ENCODE assay signal across 7 mouse cellular contexts in genomic region chr6:52640224-52640712, GRCm38 (mm10). TPM values are rescaled to one million over a fixed set of nuclear protein-coding genes. Genes with fewer than 3 reads are reported as not detected.
DNase-seq lines count a peak whose midpoint lies in the region; ATAC-seq lines count a peak whose summit lies in the region.

Hibadh (minus strand) TSS chr6:52640389.

- H3K36me3 ChIP-seq in embryonic facial prominence, embryonic 11.5 days (replicated peaks; ENCODE audit: control insufficient read depth, insufficient read depth, low read depth, low read length) = no peaks in the 10 kb centered on the region
- no peaks in the 10 kb centered on the region for H3K36me3 ChIP-seq in limb, embryonic 10.5 days
- no peaks in the 10 kb centered on the region for H3K36me3 ChIP-seq in midbrain, embryonic 13.5 days

- H3K9ac ChIP-seq in embryonic facial prominence, embryonic 11.5 days (replicated peaks; ENCODE audit: low read length) = peak within 1 kb of the TSS; percentile 84
- peak within 1 kb of the TSS; percentile 76 for H3K9ac ChIP-seq in midbrain, embryonic 13.5 days (replicated peaks)

- no peaks in the 10 kb centered on the region for H3K9me3 ChIP-seq in embryonic facial prominence, embryonic 11.5 days (replicated peaks; ENCODE audit: control insufficient read depth, low read length)
- no peaks in the 10 kb centered on the region for H3K9me3 ChIP-seq in limb, embryonic 10.5 days (replicated peaks)
- no peaks in the 10 kb centered on the region for H3K9me3 ChIP-seq in midbrain, embryonic 13.5 days

- ATAC-seq in embryonic facial prominence, embryonic 11.5 days (replicated peaks; ENCODE audit: insufficient number of reproducible peaks, low FRiP score, low TSS enrichment, low read depth) = peak; percentile 99
- ATAC-seq in granulocyte monocyte progenitor cell, adult 5-6 weeks (replicated peaks; ENCODE audit: poor library complexity, severe bottlenecking) = peak; percentile 97
- ATAC-seq in midbrain, embryonic 13.5 days = peak; percentile 100

- under 1% methylated on average over 26 of the region's 34 CpGs for whole genome bisulfite sequencing in embryonic facial prominence, embryonic 11.5 days
- under 1% methylated on average over 34 of the region's 34 CpGs for WGBS in limb, embryonic 10.5 days
- WGBS in midbrain, embryonic 13.5 days = under 1% methylated on average over 34 of the region's 34 CpGs

- H3K27ac ChIP-seq in embryonic facial prominence, embryonic 11.5 days (replicated peaks; ENCODE audit: low read depth, low read length) = peak within 1 kb of the TSS; percentile 29
- peak within 1 kb of the TSS; percentile 90 for H3K27ac ChIP-seq in limb, embryonic 10.5 days
- peak within 1 kb of the TSS; percentile 51 for H3K27ac ChIP-seq in midbrain, embryonic 13.5 days

- H3K4me3 ChIP-seq in embryonic facial prominence, embryonic 11.5 days (ENCODE audit: low read depth, low read length) = peak within 1 kb of the TSS; percentile 82
- H3K4me3 ChIP-seq in limb, embryonic 10.5 days = peak within 1 kb of the TSS; percentile 78
- H3K4me3 ChIP-seq in midbrain, embryonic 13.5 days (replicated peaks) = peak within 1 kb of the TSS; percentile 65

- peak within 1 kb of the TSS; percentile 81 for H3K4me2 ChIP-seq in embryonic facial prominence, embryonic 11.5 days (ENCODE audit: low read depth, low read length)
- H3K4me2 ChIP-seq in midbrain, embryonic 13.5 days (replicated peaks) = peak within 1 kb of the TSS; percentile 70

- DNase-seq in adrenal gland, postnatal 14 days = peak; percentile 99
- peak; percentile 99 for DNase-seq in embryonic facial prominence, embryonic 11.5 days (ENCODE audit: low spot score)
- peak; percentile 99 for DNase-seq in kidney, adult 11 months
- DNase-seq in limb, embryonic 10.5 days (ENCODE audit: low spot score) = peak; percentile 98
- DNase-seq in spleen, adult 12 weeks (ENCODE audit: low spot score) = peak; percentile 99

- H3K4me1 ChIP-seq in embryonic facial prominence, embryonic 11.5 days (ENCODE audit: control insufficient read depth, insufficient read depth, low read length) = no peaks in the 10 kb centered on the region
- peaks cover 44% of the 10 kb centered on the region for H3K4me1 ChIP-seq in limb, embryonic 10.5 days
- peaks cover 14% of the 10 kb centered on the region for H3K4me1 ChIP-seq in midbrain, embryonic 13.5 days (replicated peaks)

- no peaks in the 10 kb centered on the region for H3K27me3 ChIP-seq in embryonic facial prominence, embryonic 11.5 days (ENCODE audit: control insufficient read depth, insufficient read depth, low read length)
- H3K27me3 ChIP-seq in limb, embryonic 10.5 days (ENCODE audit: low read depth, poor library complexity, severe bottlenecking) = peaks cover 25% of the 10 kb centered on the region
- no peaks in the 10 kb centered on the region for H3K27me3 ChIP-seq in midbrain, embryonic 13.5 days

RNA-seq across cellular contexts. Expression of gene Hibadh, which starts in this region (rescaled TPM):
- 216 and 228 TPM in 2 replicates for total RNA-seq in adrenal gland, postnatal 14 days (2021)
- polyA plus RNA-seq in embryonic facial prominence, embryonic 11.5 days (2014; fragmentation: Nextera tagmentation; extraction: Ambion mirVana) = 52.7 and 60.5 TPM in 2 replicates
- total RNA-seq in granulocyte monocyte progenitor cell, adult 5-6 weeks (2014; fragmentation: Nextera tagmentation) = 70.8 and 77.4 TPM in 2 replicates
- total RNA-seq in granulocyte monocyte progenitor cell, adult 5-6 weeks (2017) = 54.5 and 56.2 TPM in 2 replicates
- polyA plus RNA-seq in limb, embryonic 10.5 days (2016; fragmentation: Nextera tagmentation; extraction: Ambion mirVana) = 64.2 and 68.7 TPM in 2 replicates
- 54.1 and 55.0 TPM in 2 replicates for polyA plus RNA-seq in midbrain, embryonic 13.5 days (2015; fragmentation: Nextera tagmentation; extraction: Ambion mirVana)

Comparison
In these comparisons a context has a peak if more than half of its experiments do, and no peak if none do; other contexts are left out.
1. Peak in every context shown above with its lines: DNase-seq, ATAC-seq, H3K4me3 ChIP-seq and H3K27ac ChIP-seq.
2. H3K27ac ChIP-seq: peak in every context shown above with its lines; median percentile 90 in limb, embryonic 10.5 days; 51 in midbrain, embryonic 13.5 days; 29 in embryonic facial prominence, embryonic 11.5 days.